Mouse (Mus musculus): ENCODE results near the gene Cfap43. TPM values are rescaled to one million over a fixed set of nuclear protein-coding genes. Genes with fewer than 3 reads are reported as not detected.

Gene Cfap43
- polyA plus RNA-seq, 1 experiment from 2014 or later = 0.54 TPM

DNA sequence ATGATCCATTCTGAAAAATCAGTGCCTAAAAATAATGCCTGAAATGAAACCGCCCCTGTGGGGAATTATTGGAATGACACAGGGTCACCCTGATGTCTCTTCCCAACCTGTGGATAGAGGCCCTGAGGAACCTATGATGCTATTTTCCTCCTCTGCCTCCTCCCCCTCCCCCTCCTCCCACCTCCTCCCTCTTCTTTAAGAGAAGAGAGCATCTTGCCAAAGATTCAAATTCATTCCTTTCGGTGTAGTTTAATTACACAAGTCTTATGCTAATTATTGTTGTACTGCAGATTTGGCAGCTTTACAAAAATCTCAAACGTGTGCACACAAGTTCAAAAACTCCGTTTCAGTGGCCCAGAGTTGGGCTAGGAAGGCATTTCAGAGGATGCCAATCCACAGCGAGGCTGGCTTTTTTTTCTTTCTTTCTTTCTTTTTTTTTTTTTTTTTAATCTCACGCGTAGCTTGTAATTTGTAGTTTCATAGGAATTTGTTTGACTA, 193.4 kb downstream of the Cfap43 start:
- Histone ChIP-seq H3K4me1 (replicated peaks; ENCODE audit: control insufficient read depth, insufficient read depth, low read length) (0 out of 2 replicates have a peak, but pooled peaks cover 2% of the 10 kb centered on the region), H3K27me3 (ENCODE audit: control insufficient read depth, insufficient read depth, low read length) (no peaks in the 10 kb centered on the region), H3K4me2 (replicated peaks; ENCODE audit: low read depth, low read length) (no peak overlapping the region), H3K36me3 (ENCODE audit: control insufficient read depth, insufficient read depth, low read length) (no peaks in the 10 kb centered on the region), H3K27ac (ENCODE audit: low read depth, low read length) (no peak overlapping the region), H3K4me3 (ENCODE audit: low read depth, low read length) (no peak overlapping the region), H3K9me3 (ENCODE audit: control insufficient read depth, low read length) (no peaks in the 10 kb centered on the region), H3K9ac (ENCODE audit: low read depth, low read length) (no peak overlapping the region)
- 86% methylated on average over 7 of the region's 7 CpGs for WGBS
- DNase-seq (ENCODE audit: low spot score) (no peak), ATAC-seq (ENCODE audit: low FRiP score) (no peak)

DNA sequence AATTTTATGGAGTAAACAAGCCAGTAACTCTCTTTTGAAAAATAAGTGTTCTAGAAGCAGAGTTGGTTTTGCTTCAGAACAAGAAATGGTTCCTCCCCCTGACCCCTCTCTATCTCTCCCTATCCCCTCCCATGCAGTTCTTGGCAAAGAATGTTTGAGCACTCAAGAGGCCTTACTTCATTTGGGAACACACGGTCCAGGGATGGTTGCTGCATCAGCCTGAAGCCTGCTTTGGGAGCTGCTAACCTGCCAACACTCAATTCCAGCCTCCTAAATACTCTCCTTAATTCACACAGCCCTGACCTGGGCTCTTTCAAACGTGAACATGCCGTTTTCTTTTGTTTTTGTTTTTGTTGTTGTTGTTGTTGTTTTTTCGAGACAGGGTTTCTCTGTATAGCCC, 194.2 kb downstream of the Cfap43 start:
- ATAC-seq (ENCODE audit: low FRiP score) (no peak), DNase-seq (ENCODE audit: low spot score) (no peak)
- no peak overlapping the region for H3K4me3 ChIP-seq (ENCODE audit: low read depth, low read length)
- H3K9ac ChIP-seq (ENCODE audit: low read depth, low read length) = no peak overlapping the region
- H3K4me2 ChIP-seq (replicated peaks; ENCODE audit: low read depth, low read length) = no peak overlapping the region
- no peaks in the 10 kb centered on the region for H3K27me3 ChIP-seq (ENCODE audit: control insufficient read depth, insufficient read depth, low read length)
- H3K9me3 ChIP-seq (ENCODE audit: control insufficient read depth, low read length) = no peaks in the 10 kb centered on the region
- no peak overlapping the region for H3K27ac ChIP-seq (ENCODE audit: low read depth, low read length)
- 81% methylated on average over 4 of the region's 4 CpGs for WGBS
- H3K4me1 ChIP-seq (replicated peaks; ENCODE audit: control insufficient read depth, insufficient read depth, low read length) = no peaks in the 10 kb centered on the region
- no peaks in the 10 kb centered on the region for H3K36me3 ChIP-seq (ENCODE audit: control insufficient read depth, insufficient read depth, low read length)

DNA sequence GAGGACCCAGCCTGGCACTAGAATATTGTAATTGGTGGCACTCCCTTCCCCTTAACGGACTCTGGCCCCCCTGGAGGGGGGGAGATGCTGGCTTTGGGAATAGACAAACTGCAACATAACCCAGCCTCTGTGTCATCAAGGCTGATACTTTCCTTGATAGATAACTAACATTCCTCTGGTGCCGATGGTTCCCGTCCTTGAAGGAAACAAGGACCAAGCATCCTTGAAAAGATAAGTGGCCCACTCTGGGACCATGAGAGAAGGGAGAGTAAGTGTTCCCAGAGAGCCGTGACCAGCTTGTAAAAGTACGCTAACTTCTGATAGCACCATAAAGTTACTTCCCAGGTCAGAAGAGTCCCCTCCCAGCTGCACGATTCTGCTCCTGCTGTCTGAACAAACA, 196.6 kb downstream of the Cfap43 start:
- Histone ChIP-seq H3K4me2 (replicated peaks; ENCODE audit: low read depth, low read length) (no peak overlapping the region), H3K9me3 (ENCODE audit: control insufficient read depth, low read length) (no peaks in the 10 kb centered on the region), H3K9ac (ENCODE audit: low read depth, low read length) (no peak overlapping the region), H3K4me1 (replicated peaks; ENCODE audit: control insufficient read depth, insufficient read depth, low read length) (no peaks in the 10 kb centered on the region), H3K4me3 (ENCODE audit: low read depth, low read length) (no peak overlapping the region), H3K36me3 (ENCODE audit: control insufficient read depth, insufficient read depth, low read length) (no peaks in the 10 kb centered on the region), H3K27ac (ENCODE audit: low read depth, low read length) (no peak overlapping the region), H3K27me3 (ENCODE audit: control insufficient read depth, insufficient read depth, low read length) (no peaks in the 10 kb centered on the region)
- no peak for DNase-seq (ENCODE audit: low spot score)
- no peak for ATAC-seq (ENCODE audit: low FRiP score)
- 79% methylated on average over 6 of the region's 6 CpGs for WGBS

DNA sequence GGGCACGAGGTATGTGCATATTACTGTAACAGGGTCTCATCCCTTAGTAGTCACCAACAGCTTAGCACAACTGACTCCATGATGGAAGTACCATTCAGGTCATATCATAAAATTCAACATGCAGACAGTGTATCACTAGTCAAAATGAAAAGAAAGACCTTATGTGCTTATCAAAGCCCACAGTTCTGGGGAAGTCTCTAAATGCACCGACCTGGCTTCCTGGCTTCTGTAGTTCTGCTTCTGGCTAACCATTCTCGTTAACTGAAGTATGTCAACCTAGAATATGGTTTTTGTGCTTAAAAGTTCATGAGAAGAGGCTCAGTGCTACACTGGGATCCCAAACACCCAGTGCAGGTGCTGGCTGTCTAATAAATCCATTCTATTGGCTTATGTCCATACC, 199.9 kb downstream of the Cfap43 start:
- WGBS = 85% methylated on average over 3 of the region's 3 CpGs
- no peak overlapping the region for H3K4me3 ChIP-seq (ENCODE audit: low read depth, low read length)

DNA sequence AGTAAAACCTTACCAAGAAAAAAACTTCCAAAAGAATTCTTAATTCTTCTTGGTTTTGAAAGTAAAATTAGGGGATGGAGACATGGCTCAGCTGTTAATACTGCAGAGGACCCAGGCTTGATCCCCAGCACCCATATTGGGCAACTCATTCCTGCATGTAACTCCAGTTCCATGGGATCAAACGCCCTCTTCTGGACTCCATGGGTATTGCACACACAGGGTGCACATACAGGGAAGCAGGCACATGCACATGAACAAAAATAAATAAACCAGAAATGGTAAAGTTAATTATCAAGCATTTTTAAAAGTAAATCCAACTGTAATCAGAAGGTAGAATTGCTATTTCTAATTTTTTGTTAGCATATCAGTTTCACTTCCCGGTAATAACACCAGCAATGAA, 202.9 kb downstream of the Cfap43 start:
- Histone ChIP-seq H3K4me2 (replicated peaks; ENCODE audit: low read depth, low read length) (no peak overlapping the region), H3K36me3 (ENCODE audit: control insufficient read depth, insufficient read depth, low read length) (no peaks in the 10 kb centered on the region), H3K4me1 (replicated peaks; ENCODE audit: control insufficient read depth, insufficient read depth, low read length) (no peaks in the 10 kb centered on the region), H3K27me3 (ENCODE audit: control insufficient read depth, insufficient read depth, low read length) (no peaks in the 10 kb centered on the region), H3K4me3 (ENCODE audit: low read depth, low read length) (no peak overlapping the region), H3K9me3 (ENCODE audit: control insufficient read depth, low read length) (no peaks in the 10 kb centered on the region), H3K27ac (ENCODE audit: low read depth, low read length) (no peak overlapping the region), H3K9ac (ENCODE audit: low read depth, low read length) (no peak overlapping the region)
- 59% methylated on average over 2 of the region's 2 CpGs for WGBS
- DNase-seq (ENCODE audit: low spot score) (no peak), ATAC-seq (ENCODE audit: low FRiP score) (no peak)

More for the DNA sequence above, 199.9 kb downstream of the Cfap43 start:
- no peak for DNase-seq (ENCODE audit: low spot score)
- Histone ChIP-seq H3K36me3 (ENCODE audit: control insufficient read depth, insufficient read depth, low read length) (no peaks in the 10 kb centered on the region), H3K9ac (ENCODE audit: low read depth, low read length) (no peak overlapping the region), H3K9me3 (ENCODE audit: control insufficient read depth, low read length) (no peaks in the 10 kb centered on the region), H3K4me2 (replicated peaks; ENCODE audit: low read depth, low read length) (no peak overlapping the region), H3K4me1 (replicated peaks; ENCODE audit: control insufficient read depth, insufficient read depth, low read length) (no peaks in the 10 kb centered on the region), H3K27me3 (ENCODE audit: control insufficient read depth, insufficient read depth, low read length) (no peaks in the 10 kb centered on the region), H3K27ac (ENCODE audit: low read depth, low read length) (no peak overlapping the region)
- no peak for ATAC-seq (ENCODE audit: low FRiP score)

DNA sequence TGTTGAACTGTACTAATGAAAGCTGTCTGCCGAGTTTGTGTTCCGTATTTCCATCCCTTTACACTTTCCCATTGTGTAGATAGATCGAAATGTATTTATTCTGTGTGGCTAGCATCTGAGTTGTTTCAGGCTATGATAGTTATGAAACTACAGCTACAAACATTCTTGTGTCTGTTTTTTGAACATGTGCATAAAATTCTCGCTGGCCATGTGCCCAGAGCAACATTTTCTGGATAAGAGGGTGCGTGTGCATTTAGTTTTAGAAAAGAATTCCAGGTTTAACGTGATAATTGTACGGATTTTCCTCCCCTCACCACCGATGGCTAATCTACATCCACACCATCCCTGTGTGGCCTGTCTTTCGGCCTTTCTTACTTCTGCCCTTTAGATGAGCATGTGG, 205.6 kb downstream of the Cfap43 start:
- H3K4me1 ChIP-seq (replicated peaks; ENCODE audit: control insufficient read depth, insufficient read depth, low read length) = no peaks in the 10 kb centered on the region
- ATAC-seq (ENCODE audit: low FRiP score) (no peak), DNase-seq (ENCODE audit: low spot score) (no peak)
- no peaks in the 10 kb centered on the region for H3K9me3 ChIP-seq (ENCODE audit: control insufficient read depth, low read length)
- no peaks in the 10 kb centered on the region for H3K27me3 ChIP-seq (ENCODE audit: control insufficient read depth, insufficient read depth, low read length)
- H3K4me2 ChIP-seq (replicated peaks; ENCODE audit: low read depth, low read length) = no peak overlapping the region
- H3K9ac ChIP-seq (ENCODE audit: low read depth, low read length) = no peak overlapping the region
- no peaks in the 10 kb centered on the region for H3K36me3 ChIP-seq (ENCODE audit: control insufficient read depth, insufficient read depth, low read length)
- H3K4me3 ChIP-seq (ENCODE audit: low read depth, low read length) = no peak overlapping the region
- WGBS = 90% methylated on average over 9 of the region's 9 CpGs
- no peak overlapping the region for H3K27ac ChIP-seq (ENCODE audit: low read depth, low read length)

DNA sequence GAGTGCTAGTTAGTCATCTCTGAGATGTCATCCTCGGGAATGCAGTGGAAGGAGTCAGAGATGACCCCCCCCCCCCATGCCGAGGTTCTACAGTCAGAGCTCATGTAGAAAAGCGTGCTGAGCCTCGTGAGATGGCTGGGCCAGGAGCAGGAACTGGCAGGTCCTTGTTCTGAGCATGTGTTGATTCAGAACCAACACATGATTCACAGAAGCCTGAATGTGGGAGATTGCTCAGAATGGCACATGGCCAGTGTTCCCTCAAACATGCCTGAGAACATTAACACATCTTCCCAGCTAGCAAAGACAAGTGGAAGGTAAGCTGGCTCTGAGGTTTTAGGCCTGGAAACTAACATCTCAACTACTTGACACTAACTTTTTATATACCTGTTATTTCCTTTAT, 208.7 kb downstream of the Cfap43 start:
- Histone ChIP-seq H3K9ac (ENCODE audit: low read depth, low read length) (no peak overlapping the region), H3K4me3 (ENCODE audit: low read depth, low read length) (no peak overlapping the region), H3K9me3 (ENCODE audit: control insufficient read depth, low read length) (no peaks in the 10 kb centered on the region), H3K4me1 (replicated peaks; ENCODE audit: control insufficient read depth, insufficient read depth, low read length) (no peaks in the 10 kb centered on the region), H3K27me3 (ENCODE audit: control insufficient read depth, insufficient read depth, low read length) (no peaks in the 10 kb centered on the region), H3K36me3 (ENCODE audit: control insufficient read depth, insufficient read depth, low read length) (no peaks in the 10 kb centered on the region), H3K27ac (ENCODE audit: low read depth, low read length) (no peak overlapping the region), H3K4me2 (replicated peaks; ENCODE audit: low read depth, low read length) (no peak overlapping the region)
- no peak for ATAC-seq (ENCODE audit: low FRiP score)
- DNase-seq (ENCODE audit: low spot score) = no peak
- 83% methylated on average over 4 of the region's 4 CpGs for WGBS

DNA sequence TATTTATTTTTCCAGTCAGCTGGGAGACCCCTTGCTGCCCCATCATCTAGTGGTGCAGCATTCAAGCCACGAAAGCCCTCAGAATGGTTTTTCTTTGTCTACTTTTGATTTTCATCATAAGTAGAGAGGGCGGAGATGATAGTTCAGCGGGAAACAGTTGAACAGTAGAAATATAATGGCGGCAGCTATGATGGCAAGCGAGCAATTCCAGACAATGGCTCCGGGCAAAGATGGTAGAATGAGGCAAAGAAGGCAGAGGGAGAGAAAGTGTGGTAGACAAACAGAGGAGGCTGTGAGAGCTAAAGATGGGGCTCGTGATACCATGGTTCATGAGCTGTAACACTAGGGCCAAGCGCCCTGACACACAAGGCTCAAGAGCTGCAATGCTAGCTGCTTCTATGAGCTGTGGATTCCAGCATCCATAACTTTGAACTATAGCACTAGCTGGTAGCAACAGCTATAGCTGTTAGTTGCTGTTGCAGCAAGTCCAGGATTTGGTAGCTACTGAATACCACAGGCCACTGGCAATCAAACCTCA, 213.2 kb downstream of the Cfap43 start:
- no peak overlapping the region for H3K4me2 ChIP-seq (replicated peaks; ENCODE audit: low read depth, low read length)
- no peaks in the 10 kb centered on the region for H3K9me3 ChIP-seq (ENCODE audit: control insufficient read depth, low read length)
- H3K27me3 ChIP-seq (ENCODE audit: control insufficient read depth, insufficient read depth, low read length) = no peaks in the 10 kb centered on the region
- H3K36me3 ChIP-seq (ENCODE audit: control insufficient read depth, insufficient read depth, low read length) = no peaks in the 10 kb centered on the region
- no peaks in the 10 kb centered on the region for H3K4me1 ChIP-seq (replicated peaks; ENCODE audit: control insufficient read depth, insufficient read depth, low read length)
- no peak overlapping the region for H3K9ac ChIP-seq (ENCODE audit: low read depth, low read length)
- DNase-seq (ENCODE audit: low spot score) = no peak
- H3K4me3 ChIP-seq (ENCODE audit: low read depth, low read length) = no peak overlapping the region
- ATAC-seq (ENCODE audit: low FRiP score) = no peak
- no peak overlapping the region for H3K27ac ChIP-seq (ENCODE audit: low read depth, low read length)
- WGBS = 89% methylated on average over 8 of the region's 8 CpGs

DNA sequence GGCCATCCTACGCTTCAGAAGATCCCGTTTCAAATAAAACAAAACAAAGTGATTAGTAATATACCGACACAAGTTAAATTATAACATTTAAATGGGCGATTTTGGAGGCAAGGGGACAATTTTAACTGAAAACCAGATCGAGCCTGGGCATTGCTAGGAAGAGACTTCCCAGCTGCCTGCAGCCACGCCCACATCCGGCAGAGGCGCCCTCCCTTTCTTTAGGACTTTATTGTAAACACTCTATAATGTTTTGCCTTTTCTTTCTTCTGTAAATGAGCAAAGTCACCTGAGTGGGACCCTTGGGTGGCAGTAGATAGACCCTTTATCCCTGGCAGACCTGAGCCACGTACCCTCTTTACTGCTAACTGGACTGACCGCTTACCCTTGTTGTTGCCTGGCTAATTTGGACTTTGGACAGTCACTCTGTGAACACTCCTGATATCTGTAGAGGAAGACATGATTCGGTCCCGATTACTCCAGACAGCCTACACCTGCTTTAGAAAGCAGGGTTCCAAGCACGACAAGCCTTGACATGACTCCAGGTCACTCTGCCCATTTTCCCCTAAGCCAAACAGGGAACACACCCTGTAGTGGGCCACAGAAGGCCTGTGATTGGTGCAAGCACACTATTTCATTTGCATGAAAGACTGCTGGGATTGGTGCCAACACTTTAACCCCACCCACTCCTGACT, 213.9 kb downstream of the Cfap43 start:
- Histone ChIP-seq H3K27ac (ENCODE audit: low read depth, low read length) (no peak overlapping the region), H3K9me3 (ENCODE audit: control insufficient read depth, low read length) (no peaks in the 10 kb centered on the region), H3K4me2 (replicated peaks; ENCODE audit: low read depth, low read length) (no peak overlapping the region), H3K4me1 (replicated peaks; ENCODE audit: control insufficient read depth, insufficient read depth, low read length) (no peaks in the 10 kb centered on the region), H3K4me3 (ENCODE audit: low read depth, low read length) (no peak overlapping the region), H3K9ac (ENCODE audit: low read depth, low read length) (no peak overlapping the region), H3K36me3 (ENCODE audit: control insufficient read depth, insufficient read depth, low read length) (no peaks in the 10 kb centered on the region), H3K27me3 (ENCODE audit: control insufficient read depth, insufficient read depth, low read length) (no peaks in the 10 kb centered on the region)
- ATAC-seq (ENCODE audit: low FRiP score) = no peak
- DNase-seq (ENCODE audit: low spot score) = no peak
- 74% methylated on average over 13 of the region's 13 CpGs for WGBS
